Mouse (Mus musculus) embryonic facial prominence, embryonic 12.5 days (tissue): ENCODE results near the gene Hunk. TPM values are rescaled to one million over a fixed set of nuclear protein-coding genes. Genes with fewer than 3 reads are reported as not detected.

Experiments used
- ATAC-seq: fragments of 200-750 bp; cut with Nextera tagmentation; 2 replicates; pipeline ENCODE4 v1.8.0; 2017; ENCODE audit not compliant: insufficient number of reproducible peaks, insufficient read depth, low FRiP score, low TSS enrichment
- H3K27ac ChIP-seq: fragments of 300-500 bp; sonication (generic); 2 replicates; pipeline ENCODE4 v1.5.1; 2016; ENCODE audit warnings: mild to moderate bottlenecking
- H3K27me3 ChIP-seq: fragments of 300-500 bp; sonication (generic); 2 replicates; pipeline ENCODE4 v1.6.1; 2016; ENCODE audit warnings: mild to moderate bottlenecking, moderate library complexity
- H3K36me3 ChIP-seq: fragments of 300-500 bp; sonication (generic); 2 replicates; pipeline ENCODE4 v1.6.1; 2016; ENCODE audit warnings: mild to moderate bottlenecking
- H3K4me1 ChIP-seq: fragments of 300-500 bp; sonication (generic); 2 replicates; pipeline ENCODE4 v1.6.1; 2016
- H3K4me2 ChIP-seq: fragments of 300-500 bp; sonication (generic); replicated peaks from 2 replicates; pipeline ENCODE4 v1.6.1; 2016; ENCODE audit warnings: mild to moderate bottlenecking, moderate library complexity
- H3K4me3 ChIP-seq: fragments of 300-500 bp; sonication (generic); 2 replicates; pipeline ENCODE4 v1.5.1; 2016; ENCODE audit warnings: mild to moderate bottlenecking
- H3K9ac ChIP-seq: fragments of 300-500 bp; sonication (generic); 2 replicates; pipeline ENCODE4 v1.6.1; 2016; ENCODE audit warnings: mild to moderate bottlenecking, moderate library complexity
- H3K9me3 ChIP-seq: fragments of 300-500 bp; sonication (generic); 2 replicates; pipeline ENCODE4 v1.6.1; 2016; ENCODE audit warnings: mild to moderate bottlenecking, moderate library complexity
- WGBS: fragments of 180-500 bp; shearing (Covaris S2); methylation state at CpG from one replicate; pipeline ENCODE4 v1.1.7; 2016; 5-methylcytosine and 5-hydroxymethylcytosine counted together
- polyA plus RNA-seq: library from polyadenylated mRNA; unstranded; fragments of >200 nt; fragmentation: Nextera tagmentation; extraction: Ambion mirVana; gene quantifications from 2 replicates; pipeline ENCODE4 v1.2.1, GENCODE M21; 2016

The Hunk gene
- 23.8 and 25.0 TPM in 2 replicates for polyA plus RNA-seq

DNA sequence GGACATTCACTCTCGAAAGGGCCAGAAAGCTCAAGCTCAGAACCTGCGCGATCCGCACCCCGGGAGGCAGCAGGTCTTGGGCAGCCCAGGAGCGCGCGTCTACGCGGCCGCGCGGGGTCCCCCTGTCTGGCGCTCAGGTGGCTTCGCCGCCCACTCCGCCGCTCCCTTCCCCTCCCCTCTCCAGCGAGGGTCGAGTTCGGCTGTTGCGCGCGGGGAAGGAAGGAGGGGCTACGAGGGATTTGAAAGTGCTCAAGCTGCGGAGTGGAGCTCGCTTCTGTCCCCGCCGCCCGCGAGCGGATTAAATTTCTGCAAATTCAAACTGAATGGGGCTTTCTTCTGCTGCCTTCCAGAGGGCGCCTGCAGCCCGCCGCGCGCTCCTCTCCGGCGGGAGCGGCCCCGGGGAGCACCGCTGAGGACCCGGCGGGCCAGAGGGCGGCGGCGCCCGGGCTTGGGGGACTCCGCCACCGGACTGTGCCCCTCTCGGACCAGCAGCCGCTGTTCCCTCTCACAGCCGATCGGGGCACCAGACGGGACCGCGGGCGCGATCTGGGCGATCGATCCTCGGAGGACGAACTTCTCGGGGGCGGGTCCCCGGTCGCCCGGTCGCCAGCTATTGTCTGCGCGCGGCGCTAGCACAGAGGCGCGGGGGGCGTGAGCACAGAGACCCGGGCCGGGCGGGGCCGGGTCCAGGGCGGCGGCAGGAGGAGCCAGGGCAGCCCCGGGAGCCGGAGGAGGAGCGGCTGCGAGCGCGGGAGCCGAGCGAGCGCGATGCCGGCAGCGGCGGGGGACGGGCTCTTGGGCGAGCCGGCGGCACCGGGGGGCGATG lies at the start of gene Hunk:
TSS of gene Hunk (plus strand) at position 326 of the 826 bp plus-strand sequence.
- peak within 1 kb of the TSS; percentile 99 for H3K27ac ChIP-seq
- H3K4me2 ChIP-seq: peak within 1 kb of the TSS; percentile 79
- no peaks in the 10 kb centered on the region for H3K9me3 ChIP-seq
- peak within 1 kb of the TSS; percentile 90 for H3K4me3 ChIP-seq
- ATAC-seq: peak; percentile 79
- H3K27me3 ChIP-seq: 0 out of 2 replicates have a peak, but pooled peaks cover 3% of the 10 kb centered on the region
- H3K4me1 ChIP-seq: peaks cover 34% of the 10 kb centered on the region
- WGBS: under 1% methylated on average over 91 of the region's 101 CpGs
- peaks cover 11% of the 10 kb centered on the region for H3K36me3 ChIP-seq
- H3K9ac ChIP-seq: peak within 1 kb of the TSS; percentile 94

GRCm38 (mm10) chr16:90339026-90339425 lies 46.8 kb upstream of the Hunk start:
- Histone ChIP-seq H3K4me3 (no peak overlapping the region), H3K9ac (no peak overlapping the region), H3K4me1 (0 out of 2 replicates have a peak, but pooled peaks cover 4% of the 10 kb centered on the region), H3K27me3 (no peaks in the 10 kb centered on the region), H3K27ac (no peak overlapping the region), H3K9me3 (no peaks in the 10 kb centered on the region), H3K36me3 (no peaks in the 10 kb centered on the region), H3K4me2 (no peak overlapping the region)
- WGBS: 88% methylated on average over 6 of the region's 6 CpGs
- no peak for ATAC-seq

DNA sequence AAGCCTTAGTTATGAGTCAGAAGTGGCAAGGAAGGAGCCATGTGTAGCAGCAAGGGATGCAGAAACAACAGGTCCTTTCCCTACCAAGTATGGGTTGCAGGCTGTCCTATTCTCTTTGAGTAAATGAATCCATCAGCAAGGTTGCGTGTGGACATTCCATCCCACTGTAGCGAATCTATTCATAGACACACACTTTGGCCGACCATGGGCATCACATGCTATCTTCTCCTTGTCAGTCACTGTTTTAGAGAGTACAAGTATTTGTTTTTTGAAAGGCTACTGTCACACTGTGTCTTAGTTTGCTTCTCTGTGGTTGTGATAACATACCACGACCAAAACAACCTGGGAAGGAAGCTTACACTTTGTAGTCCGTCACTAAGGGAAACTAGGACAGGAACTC lies 44.7 kb upstream of the Hunk start:
- no peak for ATAC-seq
- H3K27ac ChIP-seq: no peak overlapping the region
- no peak overlapping the region for H3K4me2 ChIP-seq
- no peaks in the 10 kb centered on the region for H3K36me3 ChIP-seq
- no peak overlapping the region for H3K9ac ChIP-seq
- WGBS: 91% methylated on average over 5 of the region's 5 CpGs
- no peaks in the 10 kb centered on the region for H3K4me1 ChIP-seq
- no peak overlapping the region for H3K4me3 ChIP-seq
- no peaks in the 10 kb centered on the region for H3K9me3 ChIP-seq
- no peaks in the 10 kb centered on the region for H3K27me3 ChIP-seq

- H3K27ac ChIP-seq: no peak overlapping the region
- no peaks in the 10 kb centered on the region for H3K36me3 ChIP-seq
- 27% methylated on average over 13 of the region's 13 CpGs for WGBS
- no peak overlapping the region for H3K9ac ChIP-seq
- H3K4me1 ChIP-seq: no peaks in the 10 kb centered on the region
- no peaks in the 10 kb centered on the region for H3K9me3 ChIP-seq
- peak; percentile 90 for ATAC-seq
- H3K4me2 ChIP-seq: no peak overlapping the region
- H3K27me3 ChIP-seq: no peaks in the 10 kb centered on the region
- H3K4me3 ChIP-seq: no peak overlapping the region
These were observed 35.9 kb upstream of the Hunk start for GRCm38 (mm10) chr16:90349700-90350548.

- no peaks in the 10 kb centered on the region for H3K36me3 ChIP-seq
- no peaks in the 10 kb centered on the region for H3K4me1 ChIP-seq
- no peak overlapping the region for H3K4me3 ChIP-seq
- H3K27ac ChIP-seq: no peak overlapping the region
- H3K27me3 ChIP-seq: no peaks in the 10 kb centered on the region
- H3K4me2 ChIP-seq: no peak overlapping the region
- 73% methylated on average over 8 of the region's 8 CpGs for WGBS
- no peak overlapping the region for H3K9ac ChIP-seq
- no peak for ATAC-seq
- H3K9me3 ChIP-seq: no peaks in the 10 kb centered on the region
These were observed 34.1 kb upstream of the Hunk start for GRCm38 (mm10) chr16:90351726-90352125.

DNA sequence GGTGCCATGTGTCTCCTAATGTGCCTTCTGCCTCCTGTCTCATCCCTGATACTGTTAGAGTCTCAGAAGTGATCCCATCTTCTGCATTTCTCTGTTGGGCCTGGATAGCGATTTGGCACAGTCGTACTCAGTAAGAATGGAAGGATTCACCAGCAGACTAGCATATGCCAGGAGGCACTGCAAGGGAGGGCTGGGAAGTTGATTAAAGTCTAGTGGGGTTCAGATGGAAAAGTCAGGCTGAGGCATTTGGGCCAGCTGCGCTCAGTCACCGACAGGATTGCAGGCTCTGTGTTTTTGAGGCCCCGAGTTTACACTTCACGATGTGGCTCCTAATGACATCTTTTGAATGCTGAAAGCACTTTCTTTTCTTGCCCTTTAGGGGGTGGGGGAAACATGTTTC lies 33.1 kb upstream of the Hunk start:
- H3K27ac ChIP-seq: no peak overlapping the region
- H3K9ac ChIP-seq: no peak overlapping the region
- no peak overlapping the region for H3K4me3 ChIP-seq
- H3K9me3 ChIP-seq: no peaks in the 10 kb centered on the region
- WGBS: 65% methylated on average over 6 of the region's 6 CpGs
- no peak overlapping the region for H3K4me2 ChIP-seq
- no peaks in the 10 kb centered on the region for H3K4me1 ChIP-seq
- ATAC-seq: no peak
- H3K27me3 ChIP-seq: no peaks in the 10 kb centered on the region
- H3K36me3 ChIP-seq: no peaks in the 10 kb centered on the region

DNA sequence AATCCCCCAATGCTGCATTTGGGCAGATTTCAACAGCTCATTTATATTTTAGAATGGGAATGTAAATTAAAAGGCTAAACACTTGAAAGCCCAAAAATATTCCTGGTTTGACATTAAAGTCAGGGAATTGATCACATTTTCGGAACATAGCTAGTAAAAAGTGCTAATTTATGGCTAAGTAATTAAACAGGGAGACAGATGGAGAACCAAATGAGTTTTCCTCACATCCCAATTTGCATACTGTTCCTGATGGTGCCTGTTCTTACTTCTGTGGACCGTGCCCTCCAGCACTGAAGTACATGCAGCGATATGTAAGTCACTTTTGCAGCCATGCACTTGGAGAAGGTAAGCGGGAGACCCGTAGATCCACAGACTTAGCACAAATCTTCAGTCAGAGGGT lies 32.7 kb upstream of the Hunk start:
- Histone ChIP-seq H3K9me3 (no peaks in the 10 kb centered on the region), H3K27me3 (no peaks in the 10 kb centered on the region), H3K36me3 (no peaks in the 10 kb centered on the region), H3K4me3 (no peak overlapping the region), H3K27ac (no peak overlapping the region), H3K9ac (no peak overlapping the region), H3K4me2 (no peak overlapping the region), H3K4me1 (no peaks in the 10 kb centered on the region)
- ATAC-seq: no peak
- WGBS: 84% methylated on average over 5 of the region's 5 CpGs

- peaks cover 25% of the 10 kb centered on the region for H3K4me1 ChIP-seq
- WGBS: 80% methylated on average over 9 of the region's 9 CpGs
These were observed 26.5 kb upstream of the Hunk start for GRCm38 (mm10) chr16:90359329-90359728.

GRCm38 (mm10) chr16:90359750-90360149 lies 26.1 kb upstream of the Hunk start:
- H3K27me3 ChIP-seq: no peaks in the 10 kb centered on the region
- no peaks in the 10 kb centered on the region for H3K9me3 ChIP-seq
- H3K36me3 ChIP-seq: no peaks in the 10 kb centered on the region
- H3K4me3 ChIP-seq: no peak overlapping the region
- no peak overlapping the region for H3K9ac ChIP-seq
- ATAC-seq: no peak
- peaks cover 25% of the 10 kb centered on the region for H3K4me1 ChIP-seq
- H3K4me2 ChIP-seq: no peak overlapping the region
- H3K27ac ChIP-seq: no peak overlapping the region
- 20% methylated on average over 4 of the region's 4 CpGs for WGBS

More at GRCm38 (mm10) chr16:90359329-90359728, 26.5 kb upstream of the Hunk start:
- Histone ChIP-seq H3K36me3 (no peaks in the 10 kb centered on the region), H3K27ac (no peak overlapping the region), H3K4me2 (no peak overlapping the region), H3K4me3 (no peak overlapping the region), H3K9ac (no peak overlapping the region), H3K27me3 (no peaks in the 10 kb centered on the region), H3K9me3 (no peaks in the 10 kb centered on the region)
- no peak for ATAC-seq

- no peak overlapping the region for H3K27ac ChIP-seq
- no peaks in the 10 kb centered on the region for H3K36me3 ChIP-seq
- H3K4me2 ChIP-seq: no peak overlapping the region
These were observed 25.5 kb upstream of the Hunk start for GRCm38 (mm10) chr16:90360327-90360726.

GRCm38 (mm10) chr16:90362926-90363325 lies 22.9 kb upstream of the Hunk start:
- Histone ChIP-seq H3K36me3 (no peaks in the 10 kb centered on the region), H3K9ac (no peak overlapping the region), H3K9me3 (no peaks in the 10 kb centered on the region), H3K4me1 (peaks cover 25% of the 10 kb centered on the region), H3K27me3 (no peaks in the 10 kb centered on the region), H3K4me3 (no peak overlapping the region), H3K27ac (peak overlapping the region; percentile 30), H3K4me2 (no peak overlapping the region)
- 31% methylated on average over 6 of the region's 6 CpGs for WGBS
- ATAC-seq: no peak

More at GRCm38 (mm10) chr16:90360327-90360726, 25.5 kb upstream of the Hunk start:
- Histone ChIP-seq H3K9ac (no peak overlapping the region), H3K4me1 (peaks cover 25% of the 10 kb centered on the region), H3K9me3 (no peaks in the 10 kb centered on the region), H3K27me3 (no peaks in the 10 kb centered on the region), H3K4me3 (no peak overlapping the region)
- 43% methylated on average over 7 of the region's 7 CpGs for WGBS
- no peak for ATAC-seq
